Mouse (Mus musculus) brown adipose tissue, adult 24 weeks (tissue): ENCODE data around the gene Supt7l. TPM values are rescaled to one million over a fixed set of nuclear protein-coding genes. Genes with fewer than 3 reads are reported as not detected.

ENCODE experiments used
- polyA plus RNA-seq: library from polyadenylated mRNA; stranded (reverse); fragments of >200 nt; gene quantifications from 2 replicates; pipeline ENCODE4 v1.2.4, GENCODE M21; 2012; ENCODE audit not compliant: missing spikeins, insufficient read depth, insufficient read length

Gene Supt7l
- polyA plus RNA-seq, 1 experiment = 11.5 TPM

Other genes with a start within 250 kb of the Supt7l start
- gene Ift172, start 236.7 kb downstream of the Supt7l start, polyA plus RNA-seq = 28.9 and 34.5 TPM in 2 replicates
- gene Fndc4, start 231.7 kb downstream of the Supt7l start, polyA plus RNA-seq = 3.6 and 3.7 TPM in 2 replicates
- gene Gckr, start 230.4 kb downstream of the Supt7l start, polyA plus RNA-seq = 0.99 TPM in 1 of 2 replicates, not detected in the other
- 5.0 and 6.7 TPM in 2 replicates for gene Zfp512, start 75.4 kb downstream of the Supt7l start, polyA plus RNA-seq
- gene 4930548H24Rik, start 42.1 kb downstream of the Supt7l start, polyA plus RNA-seq = not detected in 2 replicates
- gene Gpn1, start 33.1 kb downstream of the Supt7l start, polyA plus RNA-seq = 13.1 and 18.8 TPM in 2 replicates
- gene Slc4a1ap, start 812 bp downstream of the Supt7l start, polyA plus RNA-seq = 15.2 and 18.4 TPM in 2 replicates
- gene Mrpl33, start 69.1 kb upstream of the Supt7l start, polyA plus RNA-seq = 464 and 474 TPM in 2 replicates
- 5.5 and 6.1 TPM in 2 replicates for gene Rbks, start 169.8 kb upstream of the Supt7l start, polyA plus RNA-seq
- gene Babam2, start 169.9 kb upstream of the Supt7l start, polyA plus RNA-seq = 70.1 and 71.0 TPM in 2 replicates